Mouse (Mus musculus): ENCODE measurements around the gene Ube2o.

DNA sequence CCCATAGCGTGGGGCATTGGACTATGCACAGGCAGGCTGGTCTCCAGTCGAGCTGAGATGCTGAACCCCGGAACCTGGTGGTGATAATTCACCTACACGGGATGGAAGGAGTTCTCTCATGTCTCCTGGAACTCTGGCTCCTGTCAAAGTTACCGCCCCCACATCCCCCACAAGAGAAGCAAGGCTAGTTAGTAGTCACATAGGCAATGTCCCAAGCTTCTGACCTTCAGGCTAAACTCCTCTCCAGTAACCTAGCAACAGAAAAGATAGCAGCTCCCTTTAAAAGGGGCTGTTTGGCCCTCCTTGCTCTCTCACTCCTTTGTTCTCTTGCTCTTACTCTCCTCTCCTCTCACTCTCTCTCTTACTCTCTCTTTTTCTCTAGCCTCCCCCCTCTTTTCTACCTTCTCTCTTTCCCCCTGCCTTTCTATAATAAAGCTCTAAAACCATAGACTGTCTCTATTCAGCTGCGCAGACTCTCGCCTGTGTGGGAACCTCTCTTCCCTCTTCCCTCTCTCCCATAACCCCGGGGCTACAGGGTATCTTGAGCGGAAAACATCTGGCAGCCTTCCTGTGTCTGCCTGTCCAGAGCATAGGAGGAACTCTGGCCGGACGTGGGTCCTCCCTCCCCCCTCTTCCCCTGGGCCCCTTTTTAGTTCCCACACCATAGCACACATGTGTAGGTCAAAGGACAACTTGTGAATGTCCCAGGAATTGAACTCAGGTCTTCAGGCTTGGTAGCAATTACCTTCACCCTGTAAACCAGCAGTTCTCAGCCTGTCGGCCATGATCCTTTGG lies 49.1 kb upstream of the Ube2o start:
- no peak for TF ChIP-seq CTCF (IDR thresholded peaks at IDR 0.05; ENCODE audit: borderline replicate concordance, insufficient read depth, low read length)
- TF ChIP-seq POLR2A (IDR thresholded peaks at IDR 0.05; ENCODE audit: low read depth, low read length), result no peak

All from embryonic fibroblast, embryonic 13.5 days (primary cell).